Mouse (Mus musculus) hindlimb bud, embryonic 11.5 days (tissue): ENCODE measurements at regions not wholly inside any gene's neighbourhood (a gene's known extent, or its start where the extent isn't known, plus 50 kb on each side); places are given as distances from the start of the nearest gene placed in this dataset.

Experiments used
- DNase-seq: peaks from one replicate; pipeline ENCODE4 v3.0.0-alpha.2; 2012; ENCODE audit warnings: low read depth, low spot score; ENCODE audit errors: extremely low spot score

DNA sequence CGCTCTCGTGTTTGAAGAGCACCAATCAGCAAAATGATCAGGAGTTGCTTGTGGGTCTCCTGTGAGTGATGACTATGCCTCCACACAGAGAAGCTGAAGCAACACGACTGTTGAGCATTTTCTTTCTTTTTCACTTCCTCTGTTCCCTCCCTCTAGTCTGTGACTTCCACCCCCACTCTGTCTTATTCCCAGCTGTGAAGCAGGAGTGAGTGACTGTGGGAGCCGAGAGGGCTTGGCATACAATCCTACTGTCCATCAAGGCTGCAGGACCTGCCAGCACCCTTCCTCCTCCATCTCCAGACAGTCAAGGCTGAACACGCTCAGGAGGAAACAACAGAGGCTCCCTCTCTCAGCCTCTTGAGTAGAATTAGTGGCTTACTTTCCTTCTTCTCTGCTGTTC lies 401.3 kb downstream of the Plcl1 start:
- DNase-seq = no peak

DNA sequence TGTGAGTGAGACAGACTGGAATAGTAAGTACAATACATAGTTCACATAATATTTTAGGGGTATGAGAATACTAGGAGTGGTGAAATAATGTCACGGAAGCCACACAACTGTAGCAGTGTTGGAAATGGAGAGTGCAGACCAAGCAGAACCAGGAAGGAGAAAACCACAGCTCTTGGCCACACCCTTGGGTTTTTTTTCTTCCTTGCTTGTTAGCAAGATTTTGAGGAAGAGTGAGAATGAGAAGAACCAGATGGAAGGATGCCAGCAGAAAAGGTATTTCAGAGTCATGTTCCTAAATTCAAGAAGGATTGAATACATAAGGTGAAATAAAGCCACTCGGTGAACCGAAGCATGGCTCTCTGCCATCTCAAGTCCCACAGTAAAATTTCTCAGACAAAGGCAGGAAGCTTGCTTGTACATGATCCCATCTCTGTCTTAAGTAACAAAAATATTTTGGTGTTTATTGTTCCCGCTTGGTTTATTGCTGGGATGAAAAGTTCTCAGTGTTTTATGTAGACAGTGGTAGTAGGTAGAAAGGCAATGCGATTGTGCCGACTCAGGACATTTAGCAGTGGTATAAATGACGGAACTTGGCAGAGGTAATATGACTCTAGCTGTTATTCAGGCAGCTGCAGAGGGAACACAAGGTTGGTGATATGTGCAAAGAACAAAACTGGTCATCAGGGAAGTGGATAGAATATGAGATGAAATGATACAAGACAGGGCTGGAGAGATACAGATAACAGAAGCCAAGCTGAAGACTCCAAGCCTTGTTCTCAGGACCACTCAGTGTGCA lies 403.2 kb downstream of the Plcl1 start:
- DNase-seq = no peak

DNA sequence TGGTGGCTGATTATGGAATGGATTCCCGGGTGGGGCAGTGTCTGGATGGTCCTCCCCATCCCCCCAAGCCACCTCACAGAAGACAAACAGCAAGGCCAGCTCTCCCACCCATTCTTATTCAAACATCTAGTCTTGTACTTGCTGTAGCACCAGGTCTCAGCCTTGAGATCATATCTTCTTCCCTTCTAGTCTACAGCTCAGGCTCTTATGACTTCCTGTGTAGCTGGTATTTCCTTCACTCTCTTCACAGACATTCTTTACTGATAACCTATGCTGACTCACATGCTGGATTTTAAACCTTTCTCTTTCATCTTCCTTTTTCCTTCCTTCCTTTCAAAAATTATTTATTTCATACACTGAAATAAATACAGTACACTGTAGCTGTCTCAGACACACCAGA lies 406.8 kb downstream of the Plcl1 start:
- no peak for DNase-seq

DNA sequence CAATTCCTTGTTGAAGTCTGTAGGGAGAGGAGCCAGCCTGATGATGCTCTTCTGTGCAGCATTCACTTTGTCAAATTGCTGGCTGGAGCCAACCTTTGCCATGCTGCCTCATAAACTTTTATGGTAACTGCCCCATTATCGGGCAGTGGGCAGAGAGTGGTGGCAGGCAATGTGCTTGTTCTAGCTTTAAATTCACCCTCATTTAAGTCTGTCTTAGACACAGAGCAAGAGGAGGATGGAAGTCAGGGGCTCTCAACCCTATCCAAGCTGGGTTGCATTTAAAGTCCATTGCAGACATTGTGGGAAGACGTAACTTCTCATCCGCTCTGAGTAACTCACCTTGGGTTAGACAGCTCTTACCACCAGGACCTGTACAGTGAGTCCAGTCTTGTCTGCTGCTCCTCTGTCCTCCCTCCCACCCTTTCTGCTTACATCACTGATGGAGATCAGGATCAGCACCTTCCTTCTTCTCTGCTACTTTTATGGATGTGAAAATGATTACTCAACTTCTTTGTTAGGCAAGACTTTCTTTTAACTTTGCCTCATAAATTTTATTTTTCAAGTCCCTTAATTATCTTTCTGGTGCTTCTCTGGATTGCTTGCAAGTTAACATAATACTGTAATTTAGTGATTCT lies 415.3 kb downstream of the Plcl1 start:
- DNase-seq = no peak

DNA sequence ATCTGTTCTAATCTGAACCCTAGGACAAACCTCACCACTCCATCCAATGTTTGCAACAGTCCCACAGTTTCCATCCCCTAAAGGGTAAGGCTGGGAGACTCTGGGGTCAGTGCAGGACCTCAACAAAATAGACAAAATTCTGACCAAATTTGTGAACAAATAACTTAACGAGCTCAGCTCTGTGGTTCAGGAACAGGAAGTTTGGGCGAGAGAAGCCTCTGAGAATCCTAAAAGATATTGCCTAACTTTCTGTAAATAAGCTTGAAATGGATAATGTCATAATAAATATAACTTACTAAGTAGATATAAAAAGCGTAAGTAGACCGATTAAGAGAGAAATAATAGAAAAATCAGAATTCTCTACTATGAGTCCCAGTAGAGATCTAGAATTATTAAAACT lies 416.9 kb downstream of the Plcl1 start:
- no peak for DNase-seq

DNA sequence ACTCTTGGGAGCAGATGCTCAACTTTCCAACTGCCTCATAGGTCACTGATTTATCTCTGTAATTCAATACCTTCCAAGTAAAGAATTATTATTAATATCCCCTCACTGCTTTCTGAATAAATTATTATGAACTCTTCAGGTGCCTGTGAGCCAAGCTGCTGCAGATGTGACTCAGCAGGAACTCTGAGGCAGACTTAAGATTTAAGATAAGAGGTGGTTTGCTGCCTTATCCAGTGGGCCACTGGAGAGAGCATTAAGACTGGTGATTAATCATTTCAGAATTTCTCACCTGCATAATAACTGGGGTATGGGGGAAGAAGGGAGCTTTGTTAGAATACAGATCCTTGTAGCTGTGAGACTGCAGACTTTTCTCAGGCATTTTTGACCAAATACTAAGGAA lies 421.5 kb downstream of the Plcl1 start:
- no peak for DNase-seq

DNA sequence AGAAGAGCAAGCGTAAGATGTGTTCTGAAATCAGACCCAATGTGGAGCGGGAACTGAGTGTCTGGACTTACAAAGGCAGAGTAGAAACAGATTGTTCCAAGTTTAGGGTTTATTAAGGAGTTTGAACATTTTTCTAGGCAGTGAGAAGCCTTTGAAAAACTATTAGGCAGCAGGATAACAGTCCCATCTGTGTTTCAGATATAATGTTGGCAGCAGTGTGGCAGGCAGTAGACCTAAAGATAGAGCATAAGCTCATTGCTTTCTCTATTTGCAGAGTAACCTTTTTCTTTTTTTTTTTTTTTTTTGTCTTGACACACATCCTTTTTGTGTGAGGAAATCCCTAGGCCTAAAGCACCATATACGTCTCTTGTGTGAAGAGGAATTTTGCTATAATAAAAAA lies 429.6 kb downstream of the Plcl1 start:
- no peak for DNase-seq

DNA sequence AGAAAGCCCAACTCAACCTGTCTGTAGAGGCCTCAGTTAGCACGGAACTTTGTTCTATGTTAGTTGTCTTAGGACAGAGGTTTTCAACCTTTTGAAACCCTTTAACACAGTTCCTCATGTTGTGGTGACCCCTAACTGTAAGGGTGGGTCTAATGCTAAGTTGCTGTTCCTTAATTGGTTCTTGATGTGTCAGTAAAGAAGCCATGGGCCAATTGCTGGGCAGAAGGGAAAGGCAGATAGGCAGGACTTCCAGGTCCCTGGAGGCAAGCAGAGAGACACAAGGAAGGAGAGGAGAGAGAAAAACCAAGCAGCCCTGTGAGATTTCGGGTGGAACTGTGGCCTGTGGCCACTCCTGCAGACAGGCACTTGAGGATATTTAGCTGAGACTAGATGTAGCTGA lies 431.0 kb downstream of the Plcl1 start:
- no peak for DNase-seq

DNA sequence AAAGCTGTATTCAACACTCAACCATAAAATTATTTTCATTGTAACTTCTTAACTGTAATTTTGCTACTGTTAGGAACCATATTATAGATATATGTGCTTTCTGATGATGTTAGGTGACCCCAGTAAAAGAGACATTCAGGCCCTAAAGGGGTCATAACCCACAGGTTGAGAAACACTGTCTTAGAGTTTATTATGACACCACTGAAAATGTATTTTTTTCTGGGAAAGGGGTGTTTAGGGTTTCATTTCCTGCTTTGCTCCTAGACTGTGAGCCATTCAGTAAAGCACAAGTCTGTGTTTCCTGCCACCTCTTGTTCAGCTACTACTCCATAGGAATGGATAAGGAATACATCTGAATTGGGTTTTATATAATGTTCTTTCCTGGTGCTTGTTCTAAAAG lies 431.6 kb downstream of the Plcl1 start:
- no peak for DNase-seq

DNA sequence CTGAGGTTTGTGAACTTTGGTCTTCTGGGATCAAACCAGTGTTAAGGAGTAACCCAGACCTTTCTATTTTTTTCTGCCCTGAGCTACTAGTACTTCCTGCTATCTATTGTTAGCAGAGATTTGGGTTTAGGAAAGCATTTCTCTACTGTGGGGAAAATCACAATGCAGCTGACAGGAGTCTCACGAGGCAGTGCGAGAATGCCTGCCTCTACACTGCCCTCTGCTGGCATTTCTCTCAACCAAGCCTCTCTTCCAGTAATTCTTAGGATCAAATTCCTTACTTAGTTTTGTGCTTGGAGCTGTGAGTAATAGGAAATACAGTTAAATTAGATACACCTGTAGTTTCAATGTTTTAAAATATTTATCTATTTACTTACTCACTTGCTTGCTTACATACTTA lies 432.4 kb downstream of the Plcl1 start:
- peak; percentile 60 for DNase-seq

DNA sequence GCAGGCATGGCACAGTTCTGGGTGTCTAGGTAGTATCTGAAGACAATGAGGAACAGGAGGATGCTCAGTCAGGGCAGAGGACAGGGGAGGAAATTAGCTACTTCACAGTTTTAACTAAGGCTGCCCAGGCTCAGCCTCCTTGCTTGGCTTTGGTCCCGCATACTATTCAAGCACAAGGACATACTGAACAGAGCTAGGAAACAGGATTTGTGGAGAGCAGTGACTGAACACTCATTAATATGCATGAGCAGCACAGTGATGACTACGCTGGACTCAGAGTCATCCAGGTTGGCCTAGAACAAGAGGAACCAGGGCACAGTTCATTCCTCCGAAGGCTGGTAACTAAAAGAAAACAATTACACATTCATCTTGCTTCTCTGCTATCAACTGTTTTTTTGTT lies 443.1 kb downstream of the Plcl1 start:
- DNase-seq = no peak

DNA sequence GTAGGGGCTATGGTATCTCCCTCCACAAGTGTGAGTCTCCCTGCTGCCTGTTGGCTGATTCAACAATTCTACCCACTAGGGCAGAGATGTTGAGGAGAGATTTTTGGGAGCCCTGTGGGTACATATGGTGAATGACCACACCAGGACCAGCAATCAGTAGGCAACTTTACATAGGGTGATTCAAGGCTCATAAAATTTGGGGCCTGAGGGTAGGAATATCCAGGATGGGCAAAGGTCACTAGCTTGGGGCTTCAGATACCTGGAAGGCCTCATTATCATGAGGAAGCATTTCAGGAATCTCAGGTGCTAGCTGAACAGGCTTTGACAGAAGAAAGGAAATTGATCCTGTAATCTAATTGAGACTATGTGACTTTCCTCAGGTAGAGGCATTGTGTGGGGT lies 446.6 kb downstream of the Plcl1 start:
- no peak for DNase-seq

DNA sequence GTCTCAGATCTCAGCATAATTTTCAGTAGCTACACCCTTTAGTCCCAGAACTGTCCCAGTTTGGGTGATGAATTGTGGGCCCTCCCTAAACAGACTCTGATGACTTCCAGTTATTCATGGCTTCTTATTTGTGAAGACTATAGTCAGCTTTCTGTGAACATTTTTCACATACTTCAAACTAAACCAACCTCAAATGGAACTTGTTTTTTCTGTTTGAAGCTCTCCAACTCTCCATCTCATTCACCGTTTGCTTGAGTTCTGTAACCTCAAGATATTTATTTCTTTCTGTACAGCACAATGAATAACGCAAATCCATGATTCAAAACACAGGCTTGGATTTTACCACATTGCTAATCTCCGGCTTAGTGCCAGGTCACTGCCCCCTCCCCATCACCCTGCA lies 453.4 kb downstream of the Plcl1 start:
- no peak for DNase-seq

DNA sequence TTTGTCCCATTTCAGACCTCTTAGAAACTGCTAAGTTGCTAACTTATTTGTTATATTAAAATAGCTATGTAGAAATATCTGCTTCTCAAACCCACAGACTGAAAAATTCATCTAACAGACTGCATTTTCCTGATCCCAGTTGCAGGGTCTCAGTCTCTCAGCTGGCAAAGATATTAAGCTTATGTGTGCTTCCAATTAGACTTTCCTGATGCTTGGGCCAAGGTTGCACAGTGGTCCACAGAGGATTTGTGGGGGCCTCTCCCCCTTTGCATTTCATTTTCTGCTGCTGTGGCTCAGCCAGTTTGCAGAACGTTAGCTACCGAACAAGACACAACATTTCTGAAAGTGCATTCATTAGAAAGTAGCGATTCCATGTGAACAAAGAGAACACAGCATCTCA lies 457.4 kb downstream of the Plcl1 start:
- no peak for DNase-seq

DNA sequence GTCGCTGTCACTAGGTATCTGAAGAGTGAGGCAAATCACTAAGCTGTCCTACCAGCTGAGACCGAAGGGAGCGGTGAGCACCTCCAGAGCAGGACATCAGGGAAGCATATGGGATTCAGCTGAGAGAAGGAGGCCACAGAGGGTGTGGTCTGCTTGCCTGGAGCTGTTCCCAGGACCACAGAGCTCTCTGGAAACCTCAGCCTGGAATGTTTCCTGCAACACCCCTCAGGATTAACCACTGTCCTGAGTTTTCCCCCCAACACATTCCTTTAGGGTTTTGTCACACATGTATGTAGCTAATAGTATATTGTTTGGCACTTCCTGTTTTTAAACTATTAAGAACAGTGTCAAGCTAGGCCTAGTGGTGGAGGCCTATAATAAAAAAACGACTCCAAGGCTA lies 459.6 kb downstream of the Plcl1 start:
- no peak for DNase-seq

DNA sequence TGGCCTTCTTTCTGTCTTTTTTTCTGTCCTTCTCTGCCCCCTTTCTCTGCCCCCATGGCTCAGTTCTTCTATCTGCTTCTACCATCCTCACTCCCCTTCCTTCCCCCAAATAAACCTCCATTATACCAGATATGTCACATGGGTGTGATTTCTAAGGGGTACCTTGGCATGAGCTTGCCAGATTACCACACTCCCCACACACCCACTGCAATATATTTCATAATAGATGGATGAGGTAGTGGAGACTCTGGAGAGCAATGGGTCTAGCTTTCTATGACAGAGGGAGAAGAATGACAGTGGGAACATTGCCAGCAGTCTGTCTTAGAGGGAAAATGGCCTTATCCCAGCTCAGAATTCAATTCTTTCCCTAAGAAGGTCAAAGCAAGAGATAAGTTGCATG lies 461.0 kb downstream of the Plcl1 start:
- no peak for DNase-seq

DNA sequence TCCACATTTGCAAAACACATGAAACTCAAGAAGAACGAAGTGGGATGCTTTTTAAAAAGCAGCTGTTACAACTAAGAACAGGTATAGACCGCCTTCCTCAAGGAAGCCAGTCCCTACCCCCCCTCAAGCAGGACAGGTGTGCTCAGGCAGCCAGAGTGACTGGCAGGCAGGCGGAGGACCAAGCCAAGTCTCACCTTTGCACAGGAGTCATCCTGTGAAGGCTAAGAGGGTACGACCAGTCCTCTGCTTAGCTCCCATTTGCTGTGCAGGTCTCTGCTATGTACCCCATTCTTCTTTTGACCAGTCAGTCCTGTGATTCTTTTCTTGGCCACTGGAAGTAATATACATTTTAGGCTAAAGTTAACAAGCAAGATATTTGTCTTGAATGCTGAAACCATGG lies 467.9 kb downstream of the Plcl1 start:
- DNase-seq = no peak

DNA sequence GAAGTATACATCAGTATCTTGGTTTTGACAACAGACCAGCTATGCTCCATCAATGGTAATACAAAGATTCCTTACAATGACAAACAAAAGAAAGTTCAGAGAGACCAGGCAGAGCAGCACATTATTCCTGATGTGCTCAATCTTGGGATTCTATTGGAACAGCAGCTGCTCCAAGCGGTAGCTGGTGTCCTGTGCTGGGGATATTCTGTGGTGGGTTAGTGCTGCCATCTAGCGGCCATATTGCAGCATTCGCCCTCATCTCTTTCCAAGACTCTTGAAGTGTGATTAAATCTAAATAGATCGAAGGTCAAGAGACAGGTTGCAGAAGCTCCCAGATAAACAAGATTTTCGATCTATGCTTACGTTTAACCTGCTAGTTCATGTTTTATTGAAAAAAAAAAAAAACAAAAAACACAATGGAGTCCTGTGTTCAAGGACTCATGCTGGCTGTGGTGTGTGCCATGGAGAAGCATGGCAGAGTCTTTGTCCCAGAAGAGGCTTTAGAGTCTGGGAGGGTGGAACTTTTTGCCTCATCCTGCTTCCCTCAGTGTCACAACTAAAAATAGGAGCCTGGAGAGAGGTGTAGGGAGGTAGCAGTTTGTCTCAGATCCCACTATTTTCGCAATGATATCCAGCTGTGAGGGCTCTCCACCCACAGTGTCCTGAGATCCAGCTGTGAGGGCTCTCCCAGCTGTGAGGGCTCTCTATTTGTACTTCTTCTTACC lies 468.6 kb downstream of the Plcl1 start:
- no peak for DNase-seq

DNA sequence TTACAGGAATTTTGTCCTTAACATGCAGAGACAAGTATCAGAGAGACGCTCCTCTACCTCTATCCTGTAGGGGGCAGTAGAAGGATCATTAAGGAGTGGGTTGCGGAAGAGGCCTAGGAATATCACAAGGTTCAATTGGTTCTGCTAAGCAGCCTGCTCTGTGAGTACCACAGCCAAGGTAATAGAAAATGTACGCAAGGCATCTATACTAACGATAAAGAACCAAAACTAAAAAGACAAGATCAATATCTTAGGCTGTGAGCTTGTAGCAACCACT lies 469.1 kb downstream of the Plcl1 start:
- DNase-seq = no peak

DNA sequence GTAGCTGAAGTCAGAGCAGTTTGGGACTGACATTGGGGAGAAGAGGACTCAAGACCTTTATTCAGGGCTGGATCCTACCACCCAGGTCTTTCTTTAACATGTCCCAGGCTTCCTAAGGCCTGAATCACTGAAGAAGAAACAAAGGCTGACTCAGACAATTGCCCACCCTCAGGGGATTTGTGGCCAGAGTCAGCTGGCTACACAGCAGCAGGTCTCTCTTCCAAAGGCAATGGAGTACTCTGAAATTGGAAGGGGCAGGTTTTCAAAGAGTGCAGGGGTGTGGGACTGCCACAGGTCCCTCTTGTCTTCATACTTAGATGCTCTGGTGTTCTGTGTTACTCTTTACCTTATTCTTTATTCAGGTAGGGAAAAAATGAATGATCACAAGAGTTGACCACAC lies 478.9 kb downstream of the Plcl1 start:
- DNase-seq = no peak

DNA sequence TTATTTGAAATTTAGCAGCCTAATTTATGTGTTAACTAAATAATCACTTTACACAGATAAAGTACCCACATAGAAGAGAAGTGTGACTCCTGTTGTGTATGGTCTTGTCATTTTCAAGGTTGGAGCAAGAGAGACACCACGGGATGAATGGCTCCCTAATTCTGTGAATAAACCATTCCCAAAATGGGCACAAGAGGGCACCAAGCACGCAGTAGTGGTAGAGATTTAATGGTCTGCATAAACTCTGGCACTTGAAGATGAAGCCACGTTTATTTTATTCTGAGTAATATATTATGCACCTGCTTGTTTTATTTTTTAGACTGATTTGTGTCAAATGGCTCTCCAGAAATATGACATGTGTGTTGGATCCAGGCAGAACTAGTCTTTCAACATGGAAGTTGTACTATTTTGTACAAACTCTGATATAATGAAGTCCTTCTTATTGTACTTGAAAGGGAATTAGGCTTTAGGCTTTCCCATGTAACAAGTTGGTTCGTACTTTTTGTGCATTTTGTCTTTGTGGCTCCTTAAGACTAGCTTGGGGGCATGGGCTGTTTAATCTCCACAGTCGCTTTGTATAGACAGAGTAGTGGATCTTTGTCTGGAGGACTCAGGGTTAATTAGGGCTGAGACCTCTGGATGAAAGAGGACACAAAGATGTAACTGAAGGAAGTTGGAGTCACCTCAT lies 480.8 kb downstream of the Plcl1 start:
- peak; percentile 41 for DNase-seq

DNA sequence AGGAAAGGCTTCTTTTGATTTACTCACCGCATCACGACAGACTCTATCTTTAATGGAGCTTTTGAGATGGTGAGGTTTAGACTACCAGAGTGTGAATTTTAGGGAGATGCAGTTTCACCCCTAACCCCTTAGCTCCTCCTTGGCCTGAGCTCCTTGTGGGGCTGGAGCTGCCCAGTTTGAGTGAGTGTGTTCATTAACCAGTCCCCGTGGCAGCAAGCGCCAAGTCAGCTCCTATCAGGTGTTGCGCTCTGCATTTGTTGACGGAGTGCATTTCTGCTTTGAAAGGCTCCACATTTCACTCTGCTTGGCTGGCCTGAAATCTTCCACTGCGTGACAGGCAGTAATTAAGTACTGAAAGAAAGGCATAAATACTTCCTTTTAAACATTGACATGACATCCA lies 481.7 kb downstream of the Plcl1 start:
- DNase-seq = no peak
